Mouse (Mus musculus) adrenal gland, postnatal 25 days (tissue): ENCODE results near the gene Tmem30a. TPM values are rescaled to one million over a fixed set of nuclear protein-coding genes. Genes with fewer than 3 reads are reported as not detected.

ENCODE experiments used
- DNase-seq: peaks from one replicate; pipeline ENCODE4 v3.0.0; 2021; ENCODE audit warnings: mixed read lengths
- total RNA-seq: library from RNA; stranded (reverse); gene quantifications from 2 replicates; pipeline ENCODE4 v1.2.3, GENCODE M21; 2021

Gene Tmem30a
- total RNA-seq, 1 experiment from 2014 or later = 133 TPM

DNA sequence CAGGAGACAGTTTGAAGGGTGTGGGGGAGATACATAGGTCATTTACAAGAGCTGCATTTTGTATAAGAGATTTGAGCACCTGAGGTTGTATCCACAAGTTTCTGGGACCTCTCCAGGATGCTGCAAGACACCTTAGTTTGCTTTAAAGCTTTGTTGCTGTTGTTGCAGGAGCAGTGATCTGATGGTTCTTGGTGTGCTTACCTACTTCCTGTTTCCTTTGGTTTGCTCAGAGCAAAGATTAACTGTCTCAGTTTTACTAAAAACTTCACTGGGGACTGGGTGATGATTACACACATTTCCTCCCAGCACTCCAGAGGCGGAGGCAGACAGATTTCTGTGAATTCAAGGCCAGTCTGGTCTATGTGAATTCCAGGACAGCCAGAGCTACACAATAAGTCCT lies 1.8 kb upstream of the Tmem30a start:
- no peak for DNase-seq

- DNase-seq = no peak
Measured at GRCm38 (mm10) chr9:79785794-79786085, 7.6 kb downstream of the Tmem30a start.

- no peak for DNase-seq
Measured at GRCm38 (mm10) chr9:79784934-79785793, 8.1 kb downstream of the Tmem30a start.

GRCm38 (mm10) chr9:79784439-79784838 lies 8.9 kb downstream of the Tmem30a start:
- no peak for DNase-seq

GRCm38 (mm10) chr9:79779354-79779753 lies 14.0 kb downstream of the Tmem30a start:
- DNase-seq = no peak

DNA sequence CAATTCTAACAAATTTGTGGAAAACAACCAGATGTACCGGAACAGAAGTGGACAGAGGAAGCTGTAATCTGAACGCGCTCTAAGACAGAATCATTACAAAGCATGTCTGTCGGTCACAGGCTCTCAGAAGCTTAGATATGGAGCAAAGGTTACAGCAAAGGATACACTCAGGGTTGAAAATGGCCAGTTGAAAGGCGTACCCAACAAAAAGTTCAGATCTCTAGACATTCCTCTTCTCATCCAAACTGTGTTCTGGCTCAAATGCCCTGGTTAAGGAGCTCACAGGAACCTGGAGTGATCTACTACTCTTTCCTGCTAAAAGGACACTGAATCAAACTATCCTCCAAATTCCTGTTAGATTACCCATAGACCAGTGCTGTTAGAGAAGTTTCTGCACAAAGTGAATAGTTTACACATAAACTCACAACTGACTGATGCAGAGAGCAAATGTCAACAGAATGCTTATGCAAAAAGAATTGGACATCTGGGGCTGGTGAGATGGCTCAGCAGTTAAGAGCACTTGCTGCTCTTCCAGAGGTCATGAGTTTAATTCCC lies 26.2 kb downstream of the Tmem30a start:
- no peak for DNase-seq

DNA sequence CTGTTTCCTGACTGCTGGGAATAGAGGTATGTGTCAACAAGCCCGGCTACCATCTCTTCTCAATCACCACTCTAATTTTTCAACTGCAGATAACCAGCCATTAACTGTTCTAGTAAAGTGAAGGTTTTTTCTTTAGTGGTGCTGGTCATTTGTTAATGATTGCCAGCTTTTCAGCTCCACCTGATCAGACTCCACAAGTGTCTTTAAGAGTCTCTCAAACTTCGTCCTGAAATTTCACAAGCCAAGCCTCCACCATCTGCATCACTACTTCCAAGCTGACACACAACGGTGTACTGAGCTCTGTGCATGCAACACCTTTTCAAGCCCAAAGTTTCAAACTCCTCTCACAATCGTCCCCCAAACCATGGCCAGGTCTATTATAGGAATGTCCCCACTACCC lies 28.0 kb downstream of the Tmem30a start:
- DNase-seq = no peak

GRCm38 (mm10) chr9:79762519-79762918 lies 30.8 kb downstream of the Tmem30a start:
- no peak for DNase-seq

DNA sequence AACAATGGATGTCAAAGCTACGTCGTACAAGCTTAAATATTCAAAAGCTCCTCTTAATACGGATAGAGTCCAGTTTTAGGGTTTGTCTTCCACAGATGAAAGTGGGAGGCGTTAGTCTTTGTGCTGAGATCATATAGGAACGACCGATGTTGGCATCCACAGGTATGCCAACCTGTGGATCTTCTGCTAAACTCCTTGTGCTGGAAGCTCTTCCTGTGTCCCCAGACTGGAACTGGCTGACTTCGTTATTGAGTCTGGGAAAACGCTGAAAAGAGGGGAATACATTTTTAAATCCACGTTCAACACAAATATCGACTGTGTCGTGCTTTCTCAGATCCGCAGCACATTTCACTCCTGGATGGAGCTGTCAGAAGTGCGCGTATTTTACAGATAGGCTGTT lies 33.2 kb downstream of the Tmem30a start:
- no peak for DNase-seq

DNA sequence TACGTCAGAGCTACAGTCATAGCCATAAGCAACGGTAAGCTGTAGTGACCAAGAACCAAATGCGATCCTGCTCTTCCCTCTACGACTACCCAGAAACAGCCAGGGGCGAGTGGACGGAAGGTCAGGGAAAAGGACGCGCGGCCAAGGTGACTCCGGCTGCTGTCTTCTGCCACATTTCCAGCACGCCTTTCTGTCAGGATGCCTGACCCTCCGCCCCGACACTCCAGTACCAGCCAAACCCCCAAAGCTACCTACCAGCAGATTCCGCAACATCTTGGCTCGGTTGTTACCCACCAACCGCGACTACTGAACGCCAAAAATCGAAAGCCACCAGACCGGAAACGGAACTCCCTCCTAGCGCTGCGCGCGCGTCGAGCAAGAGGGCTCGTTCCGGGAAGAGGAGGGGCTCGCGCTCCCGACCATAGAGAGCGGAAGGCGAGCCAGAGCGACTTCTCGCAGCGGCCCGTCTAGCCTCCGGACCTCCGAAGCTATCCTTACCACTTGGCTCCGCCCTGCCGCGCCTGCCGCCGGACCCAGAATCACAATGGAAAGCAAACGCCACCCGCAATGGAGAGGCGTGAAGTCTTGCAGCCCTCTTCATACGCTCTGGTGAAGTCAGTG lies 33.8 kb downstream of the Tmem30a start, which contains the start of gene Cox7a2:
Gene Cox7a2 (minus strand): TSS at position 494 of the 621 bp plus-strand sequence.
- peak; percentile 95 for DNase-seq

- no peak for DNase-seq
Measured at GRCm38 (mm10) chr9:79755311-79755710, 38.0 kb downstream of the Tmem30a start.

GRCm38 (mm10) chr9:79751846-79752245 lies 41.5 kb downstream of the Tmem30a start:
- DNase-seq = no peak

- DNase-seq = no peak
Measured at GRCm38 (mm10) chr9:79750709-79751108, 42.6 kb downstream of the Tmem30a start.

GRCm38 (mm10) chr9:79745036-79745435 lies 48.3 kb downstream of the Tmem30a start:
- no peak for DNase-seq

- DNase-seq = no peak
Measured at GRCm38 (mm10) chr9:79735608-79736007, 57.7 kb downstream of the Tmem30a start.

DNA sequence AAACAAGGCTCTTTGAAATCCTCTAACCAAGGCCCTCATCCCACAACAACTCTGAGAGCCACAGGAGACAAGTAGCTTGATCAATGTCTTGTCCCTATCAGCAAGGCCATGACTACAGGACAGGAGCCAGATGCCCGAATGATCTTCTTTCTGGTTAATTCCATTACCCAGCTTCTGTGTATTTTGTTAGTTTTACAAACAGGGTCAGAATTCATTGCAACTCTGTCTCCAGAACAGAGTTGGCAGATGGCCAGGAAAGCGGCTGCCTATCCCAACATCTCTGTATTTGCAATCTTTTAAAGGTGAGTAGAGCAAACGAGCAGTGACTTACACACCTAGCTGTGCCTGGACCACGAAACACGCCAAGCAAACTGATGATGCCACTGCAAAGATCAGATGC lies 63.0 kb downstream of the Tmem30a start:
- DNase-seq = peak; percentile 27

DNA sequence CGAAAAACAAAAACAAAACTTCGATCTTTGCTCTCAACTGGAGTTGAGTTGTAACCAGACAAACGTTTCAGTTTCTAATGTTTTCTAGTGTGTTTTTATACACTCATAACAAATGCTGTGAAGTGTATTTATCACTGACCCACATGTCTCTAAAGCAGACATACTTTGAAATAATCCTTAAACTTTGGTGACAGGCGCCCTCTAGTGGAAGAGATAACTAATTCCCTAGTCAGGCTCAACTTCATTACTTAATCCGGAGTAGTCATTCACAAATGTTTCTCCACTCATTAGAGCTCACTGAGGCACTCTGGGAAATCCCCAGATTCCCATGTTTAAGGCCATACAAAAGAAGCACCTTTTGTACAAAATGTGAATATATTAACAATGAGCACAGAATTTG lies 70.2 kb downstream of the Tmem30a start:
- no peak for DNase-seq

DNA sequence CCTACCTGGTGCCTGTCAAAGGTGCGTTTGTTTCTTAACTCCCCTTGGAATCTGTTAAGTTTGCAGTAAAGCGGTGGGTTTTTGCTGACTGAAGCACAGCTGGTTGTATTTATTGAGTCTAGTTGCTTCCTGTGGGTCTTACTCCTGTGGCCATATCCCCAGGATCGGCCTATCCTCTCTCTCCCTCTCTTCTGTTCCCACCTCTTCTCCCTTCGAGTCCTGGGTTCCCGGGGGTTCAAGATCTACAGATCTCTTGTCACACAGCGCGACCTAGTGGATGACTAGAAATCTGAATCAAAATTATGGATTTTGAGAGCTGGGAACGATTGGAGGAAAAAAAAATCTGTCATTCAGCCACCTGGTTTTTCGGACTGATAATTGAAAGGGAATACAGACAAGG lies 72.3 kb downstream of the Tmem30a start:
- peak; percentile 46 for DNase-seq

DNA sequence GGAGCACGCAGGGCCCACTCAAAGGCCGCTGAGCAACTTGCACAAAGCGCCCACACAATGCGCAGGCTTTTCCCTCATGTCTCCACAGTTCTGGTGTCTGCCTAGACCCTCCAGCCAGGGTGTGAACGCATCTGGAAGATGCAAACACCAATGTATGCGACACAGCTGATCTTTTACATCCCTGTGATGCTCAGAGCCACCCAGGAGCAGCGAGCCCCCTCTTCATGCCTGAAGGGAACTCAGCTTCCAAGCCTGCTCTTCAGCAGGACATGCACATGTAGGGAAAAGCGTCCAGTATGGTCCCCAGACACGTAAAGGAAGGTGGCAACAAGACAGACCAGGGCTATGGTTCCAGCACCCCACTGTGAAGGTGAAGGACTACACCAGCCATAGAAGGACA lies 73.2 kb downstream of the Tmem30a start:
- no peak for DNase-seq

DNA sequence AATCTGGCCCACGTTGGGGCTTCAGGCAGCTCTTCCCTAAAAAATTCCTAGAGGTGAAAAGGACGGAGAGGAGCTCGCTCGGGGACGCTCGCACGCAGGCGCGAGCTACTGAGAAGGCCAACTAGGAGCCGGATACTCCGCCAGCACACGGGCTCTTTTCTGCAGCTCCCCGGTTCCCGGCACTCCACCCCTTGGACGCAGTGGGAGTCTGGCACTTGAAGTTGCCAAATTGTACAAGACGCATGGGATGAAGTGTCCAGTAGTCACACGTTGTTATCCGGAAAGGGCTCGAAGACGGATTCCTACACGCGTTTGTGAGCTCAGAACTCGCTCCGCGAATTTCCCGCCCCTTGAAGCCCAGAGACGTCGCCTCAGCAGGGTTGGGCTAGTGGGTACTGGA lies 73.9 kb downstream of the Tmem30a start:
- peak; percentile 22 for DNase-seq
